Mouse (Mus musculus) C2C12 (cell line): Measurements from ENCODE around the gene Gpx6. TPM values are rescaled to one million over a fixed set of nuclear protein-coding genes. Genes with fewer than 3 reads are reported as not detected.

ENCODE experiments used
- H3K27me3 ChIP-seq: one replicate; pipeline ENCODE4 v1.6.1; 2011; ENCODE audit not compliant: control insufficient read depth, insufficient read depth, insufficient read length
- H3K36me3 ChIP-seq: one replicate; pipeline ENCODE4 v1.6.1; 2011; ENCODE audit not compliant: control insufficient read depth, insufficient read depth
- H3K4me3 ChIP-seq: one replicate; pipeline ENCODE4 v1.5.1; 2011; ENCODE audit warnings: mild to moderate bottlenecking, control low read depth; ENCODE audit not compliant: poor library complexity, insufficient read depth, severe bottlenecking
- H3K79me2 ChIP-seq: one replicate; pipeline ENCODE4 v1.6.1; 2011; ENCODE audit not compliant: control insufficient read depth, insufficient read depth
- H3K79me3 ChIP-seq: one replicate; pipeline ENCODE4 v1.6.1; 2011; ENCODE audit warnings: low read depth, control low read depth
- H3ac ChIP-seq: one replicate; pipeline ENCODE3; 2011; ENCODE audit warnings: low read depth; ENCODE audit not compliant: control insufficient read depth, insufficient read length
- CEBPB ChIP-seq: IDR thresholded peaks from one replicate; pipeline ENCODE4 v1.6.1; 2011; ENCODE audit warnings: low read depth, mild to moderate bottlenecking, control low read depth, moderate library complexity
- CTCF ChIP-seq: IDR thresholded peaks from one replicate; pipeline ENCODE4 v1.5.1; 2011; ENCODE audit not compliant: control insufficient read depth, insufficient read depth, insufficient read length
- FOSL1 ChIP-seq: IDR thresholded peaks from one replicate; pipeline ENCODE4 v1.8.0; 2011; ENCODE audit warnings: mild to moderate bottlenecking, low read length; ENCODE audit not compliant: poor library complexity, insufficient read depth, severe bottlenecking
- MAX ChIP-seq: IDR thresholded peaks from one replicate; pipeline ENCODE4 v1.6.1; 2011; ENCODE audit warnings: mild to moderate bottlenecking, control low read depth
- MYOD1 ChIP-seq: IDR thresholded peaks from one replicate; pipeline ENCODE4 v1.6.1; 2011; ENCODE audit warnings: low read depth; ENCODE audit not compliant: control insufficient read depth, insufficient read length
- MYOG ChIP-seq: IDR thresholded peaks from one replicate; pipeline ENCODE4 v1.6.1; 2011; ENCODE audit not compliant: control insufficient read depth, insufficient read length; ENCODE audit errors: extremely low read depth
- USF1 ChIP-seq: IDR thresholded peaks from one replicate; pipeline ENCODE4 v1.6.1; 2011; ENCODE audit warnings: low read depth, mild to moderate bottlenecking, control low read depth, moderate library complexity
- long read RNA-seq, 2 experiments: library from polyadenylated mRNA; unstranded; transcript quantifications; one replicate each; pipeline ENCODE4 v2.0.0; 2019 to 2020
- polyA plus RNA-seq: library from polyadenylated mRNA; unstranded; fragments of >200 nt; fragmentation: generic; extraction: Trizol; gene quantifications from one replicate; pipeline ENCODE4 v1.2.1, GENCODE M21; 2012; ENCODE audit warnings: missing spikeins

The Gpx6 gene
- polyA plus RNA-seq: not detected
- long read RNA-seq, experiment 1: 0 reads
- long read RNA-seq, experiment 2: 0 reads

GRCm38 (mm10) chr13:21311926-21312325 lies at the start of gene Gpx6:
Gene Gpx6 (plus strand): TSS chr13:21312125.
- H3ac ChIP-seq: no peak within 1 kb of the TSS
- no peaks in the 10 kb centered on the region for H3K36me3 ChIP-seq
- H3K79me2 ChIP-seq: no peaks in the 10 kb centered on the region
- H3K4me3 ChIP-seq: no peak within 1 kb of the TSS
- TF ChIP-seq MYOG (no peak), USF1 (no peak), MYOD1 (no peak), FOSL1 (no peak), CTCF (no peak), MAX (no peak), CEBPB (no peak)
- no peaks in the 10 kb centered on the region for H3K79me3 ChIP-seq
- no peaks in the 10 kb centered on the region for H3K27me3 ChIP-seq

- Histone ChIP-seq H3K79me3 (no peaks in the 10 kb centered on the region), H3K27me3 (no peaks in the 10 kb centered on the region), H3K36me3 (no peaks in the 10 kb centered on the region), H3K4me3 (no peak overlapping the region), H3K79me2 (no peaks in the 10 kb centered on the region), H3ac (no peak overlapping the region)
- TF ChIP-seq USF1 (no peak), FOSL1 (no peak), MYOG (no peak), CTCF (no peak), MAX (no peak), MYOD1 (no peak), CEBPB (no peak)
Measured at GRCm38 (mm10) chr13:21262787-21263461, 49.0 kb upstream of the Gpx6 start.

- Histone ChIP-seq H3K79me2 (no peaks in the 10 kb centered on the region), H3K4me3 (peak overlapping the region; percentile 12), H3K79me3 (no peaks in the 10 kb centered on the region), H3K27me3 (no peaks in the 10 kb centered on the region), H3ac (no peak overlapping the region), H3K36me3 (no peaks in the 10 kb centered on the region)
- TF ChIP-seq FOSL1 (no peak), CTCF (no peak), MYOD1 (no peak), MYOG (no peak), USF1 (no peak), MAX (no peak), CEBPB (no peak)
Measured at GRCm38 (mm10) chr13:21263910-21264309, 48.0 kb upstream of the Gpx6 start.

- H3K36me3 ChIP-seq: no peaks in the 10 kb centered on the region
- H3K79me3 ChIP-seq: no peaks in the 10 kb centered on the region
- H3K27me3 ChIP-seq: no peaks in the 10 kb centered on the region
- H3K4me3 ChIP-seq: peak overlapping the region; percentile 12
- peak overlapping the region; percentile 30 for H3ac ChIP-seq
- no peaks in the 10 kb centered on the region for H3K79me2 ChIP-seq
- TF ChIP-seq CEBPB: no peak
Measured at GRCm38 (mm10) chr13:21264366-21264765, 47.6 kb upstream of the Gpx6 start.

- Histone ChIP-seq H3K79me2 (no peaks in the 10 kb centered on the region), H3ac (no peak overlapping the region), H3K27me3 (no peaks in the 10 kb centered on the region), H3K79me3 (no peaks in the 10 kb centered on the region), H3K36me3 (no peaks in the 10 kb centered on the region), H3K4me3 (no peak overlapping the region)
- TF ChIP-seq MYOG: no peak
- TF ChIP-seq MAX: no peak
- no peak for TF ChIP-seq CEBPB
- no peak for TF ChIP-seq USF1
- TF ChIP-seq CTCF: no peak
Measured at GRCm38 (mm10) chr13:21265736-21266135, 46.2 kb upstream of the Gpx6 start.

- no peak for TF ChIP-seq FOSL1
- no peak for TF ChIP-seq USF1
- no peak for TF ChIP-seq CTCF
- TF ChIP-seq CEBPB: no peak
- TF ChIP-seq MAX: no peak
Measured at GRCm38 (mm10) chr13:21267541-21267940, 44.4 kb upstream of the Gpx6 start.

More at GRCm38 (mm10) chr13:21267541-21267940, 44.4 kb upstream of the Gpx6 start:
- Histone ChIP-seq H3K36me3 (no peaks in the 10 kb centered on the region), H3ac (no peak overlapping the region), H3K79me3 (no peaks in the 10 kb centered on the region), H3K4me3 (no peak overlapping the region), H3K27me3 (no peaks in the 10 kb centered on the region), H3K79me2 (no peaks in the 10 kb centered on the region)
